Mouse (Mus musculus) forebrain, embryonic 10.5 days (tissue): ENCODE measurements at regions not wholly inside any gene's neighbourhood (a gene's known extent, or its start where the extent isn't known, plus 50 kb on each side); places are given as distances from the start of the nearest gene placed in this dataset.
A peak's percentile ranks its signal among the peaks of the same experiment; 100 is the strongest.

Experiments used
- DNase-seq: peaks from one replicate; pipeline ENCODE4 v3.0.0-alpha.2; 2017; ENCODE audit warnings: low spot score; ENCODE audit errors: extremely low spot score
- H3K27ac ChIP-seq: fragments of 300-500 bp; sonication (generic); 2 replicates; pipeline ENCODE4 v1.5.1; 2016; ENCODE audit warnings: mild to moderate bottlenecking
- H3K27me3 ChIP-seq: fragments of 300-500 bp; sonication (generic); 2 replicates; pipeline ENCODE4 v1.6.1; 2016; ENCODE audit warnings: mild to moderate bottlenecking; ENCODE audit not compliant: poor library complexity, severe bottlenecking
- H3K36me3 ChIP-seq: fragments of 300-500 bp; sonication (generic); replicated peaks from 2 replicates; pipeline ENCODE4 v1.6.1; 2016; ENCODE audit warnings: mild to moderate bottlenecking, moderate library complexity
- H3K4me1 ChIP-seq: fragments of 300-500 bp; sonication (generic); 2 replicates; pipeline ENCODE4 v1.6.1; 2016
- H3K4me3 ChIP-seq: fragments of 300-500 bp; sonication (generic); 2 replicates; pipeline ENCODE4 v1.5.1; 2016; ENCODE audit warnings: mild to moderate bottlenecking, moderate library complexity
- H3K9me3 ChIP-seq: fragments of 300-500 bp; sonication (generic); 2 replicates; pipeline ENCODE4 v1.6.1; 2016; ENCODE audit warnings: mild to moderate bottlenecking, moderate library complexity
- WGBS: fragments of 180-500 bp; shearing (Covaris S2); methylation state at CpG from one replicate; pipeline ENCODE4 v1.1.7; 2016; 5-methylcytosine and 5-hydroxymethylcytosine counted together

- WGBS = 89% methylated on average over 3 of the region's 3 CpGs
Observed at GRCm38 (mm10) chr17:9948985-9949667, 279.6 kb upstream of the Pabpc6 start.

GRCm38 (mm10) chr17:9947609-9948008 lies 278.1 kb upstream of the Pabpc6 start:
- DNase-seq = no peak
- peaks cover 6% of the 10 kb centered on the region for H3K4me1 ChIP-seq
- WGBS = 87% methylated on average over 7 of the region's 7 CpGs
- no peaks in the 10 kb centered on the region for H3K9me3 ChIP-seq
- no peak overlapping the region for H3K4me3 ChIP-seq
- no peaks in the 10 kb centered on the region for H3K36me3 ChIP-seq
- no peaks in the 10 kb centered on the region for H3K27me3 ChIP-seq
- H3K27ac ChIP-seq = no peak overlapping the region

More at GRCm38 (mm10) chr17:9948985-9949667, 279.6 kb upstream of the Pabpc6 start:
- peaks cover 6% of the 10 kb centered on the region for H3K4me1 ChIP-seq
- H3K27me3 ChIP-seq = no peaks in the 10 kb centered on the region
- H3K27ac ChIP-seq = no peak overlapping the region
- H3K9me3 ChIP-seq = no peaks in the 10 kb centered on the region
- H3K36me3 ChIP-seq = no peaks in the 10 kb centered on the region
- H3K4me3 ChIP-seq = no peak overlapping the region
- no peak for DNase-seq

DNA sequence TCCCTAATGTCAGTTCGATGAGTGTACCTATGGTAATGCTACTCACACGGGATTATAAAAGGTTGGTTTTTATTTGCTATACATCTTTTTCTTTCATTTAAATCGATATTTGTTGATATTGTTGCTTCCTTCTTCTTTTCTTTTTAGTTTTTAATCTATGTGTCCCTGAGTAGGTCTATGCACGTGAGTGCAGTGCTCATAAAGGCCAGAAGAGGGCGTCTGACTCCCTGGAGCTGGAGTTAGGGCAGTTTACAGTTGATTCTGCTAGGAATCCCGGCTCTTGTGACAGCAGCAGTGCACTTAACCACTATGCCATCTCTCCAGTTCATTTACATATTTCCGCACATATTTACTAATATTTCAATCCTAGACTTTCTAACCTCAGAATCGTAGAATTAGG lies 275.0 kb upstream of the Pabpc6 start:
- H3K27me3 ChIP-seq = no peaks in the 10 kb centered on the region

GRCm38 (mm10) chr17:9942171-9942570 lies 272.7 kb upstream of the Pabpc6 start:
- Histone ChIP-seq H3K4me1 (peaks cover 9% of the 10 kb centered on the region), H3K27ac (no peak overlapping the region), H3K27me3 (no peaks in the 10 kb centered on the region), H3K36me3 (no peaks in the 10 kb centered on the region), H3K9me3 (peaks cover 4% of the 10 kb centered on the region; the same call in 1 of the 2 replicates), H3K4me3 (no peak overlapping the region)
- no peak for DNase-seq
- 94% methylated on average over 4 of the region's 4 CpGs for WGBS

More for the DNA sequence above, 275.0 kb upstream of the Pabpc6 start:
- no peak overlapping the region for H3K27ac ChIP-seq
- H3K9me3 ChIP-seq = peaks cover 4% of the 10 kb centered on the region; the same call in 1 of the 2 replicates
- WGBS = 87% methylated on average over 8 of the region's 8 CpGs
- no peak overlapping the region for H3K4me3 ChIP-seq
- H3K36me3 ChIP-seq = no peaks in the 10 kb centered on the region
- H3K4me1 ChIP-seq = peaks cover under 1% of the 10 kb centered on the region
- no peak for DNase-seq

- Histone ChIP-seq H3K27ac (no peak overlapping the region), H3K9me3 (peaks cover 4% of the 10 kb centered on the region; the same call in 1 of the 2 replicates), H3K36me3 (no peaks in the 10 kb centered on the region), H3K4me1 (peaks cover 9% of the 10 kb centered on the region), H3K27me3 (no peaks in the 10 kb centered on the region), H3K4me3 (no peak overlapping the region)
- whole genome bisulfite sequencing = 89% methylated on average over 6 of the region's 6 CpGs
- DNase-seq = no peak
Observed at GRCm38 (mm10) chr17:9939576-9939975, 270.1 kb upstream of the Pabpc6 start.

- Histone ChIP-seq H3K36me3 (no peaks in the 10 kb centered on the region), H3K9me3 (peaks cover 4% of the 10 kb centered on the region; the same call in 1 of the 2 replicates), H3K4me3 (no peak overlapping the region), H3K27ac (no peak overlapping the region), H3K27me3 (no peaks in the 10 kb centered on the region), H3K4me1 (peaks cover 9% of the 10 kb centered on the region)
- no peak for DNase-seq
- 83% methylated on average over 10 of the region's 10 CpGs for WGBS
Observed at GRCm38 (mm10) chr17:9938426-9938825, 268.9 kb upstream of the Pabpc6 start.

- H3K27ac ChIP-seq = no peak overlapping the region
- peaks cover 9% of the 10 kb centered on the region for H3K4me1 ChIP-seq
- no peak for DNase-seq
- no peaks in the 10 kb centered on the region for H3K27me3 ChIP-seq
- no peak overlapping the region for H3K4me3 ChIP-seq
- H3K36me3 ChIP-seq = no peaks in the 10 kb centered on the region
- H3K9me3 ChIP-seq = peaks cover 4% of the 10 kb centered on the region; the same call in 1 of the 2 replicates
- WGBS = 87% methylated on average over 5 of the region's 5 CpGs
Observed at GRCm38 (mm10) chr17:9937211-9937610, 267.7 kb upstream of the Pabpc6 start.

- DNase-seq = no peak
- Histone ChIP-seq H3K9me3 (no peaks in the 10 kb centered on the region), H3K27ac (no peak overlapping the region), H3K4me1 (peaks cover 32% of the 10 kb centered on the region), H3K36me3 (no peaks in the 10 kb centered on the region), H3K4me3 (no peak overlapping the region), H3K27me3 (no peaks in the 10 kb centered on the region)
- 90% methylated on average over 8 of the region's 8 CpGs for WGBS
Observed at GRCm38 (mm10) chr17:9932186-9932585, 262.7 kb upstream of the Pabpc6 start.

DNA sequence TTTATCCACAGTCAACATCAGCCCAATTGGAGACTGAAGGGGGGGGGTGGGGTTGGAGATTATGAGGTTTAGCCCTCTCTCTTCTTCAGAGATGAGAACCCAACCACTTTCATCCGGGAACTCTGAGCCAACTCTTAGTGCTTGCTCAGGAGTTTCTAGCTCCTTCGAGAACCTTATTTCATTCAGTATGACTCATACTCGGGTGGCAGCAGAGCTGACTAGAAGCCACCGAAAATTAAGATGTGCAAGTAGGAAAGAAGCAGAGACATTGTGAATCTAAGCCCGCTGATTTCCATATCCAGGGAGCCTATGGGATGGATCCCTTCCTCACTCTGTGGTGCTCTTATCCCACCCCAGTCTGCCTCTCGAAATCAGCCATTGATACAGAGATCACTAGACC lies 262.0 kb upstream of the Pabpc6 start:
- WGBS = 90% methylated on average over 6 of the region's 6 CpGs
- no peaks in the 10 kb centered on the region for H3K27me3 ChIP-seq
- H3K36me3 ChIP-seq = no peaks in the 10 kb centered on the region
- H3K4me1 ChIP-seq = peaks cover 33% of the 10 kb centered on the region
- H3K27ac ChIP-seq = no peak overlapping the region
- no peaks in the 10 kb centered on the region for H3K9me3 ChIP-seq
- no peak overlapping the region for H3K4me3 ChIP-seq
- no peak for DNase-seq

DNA sequence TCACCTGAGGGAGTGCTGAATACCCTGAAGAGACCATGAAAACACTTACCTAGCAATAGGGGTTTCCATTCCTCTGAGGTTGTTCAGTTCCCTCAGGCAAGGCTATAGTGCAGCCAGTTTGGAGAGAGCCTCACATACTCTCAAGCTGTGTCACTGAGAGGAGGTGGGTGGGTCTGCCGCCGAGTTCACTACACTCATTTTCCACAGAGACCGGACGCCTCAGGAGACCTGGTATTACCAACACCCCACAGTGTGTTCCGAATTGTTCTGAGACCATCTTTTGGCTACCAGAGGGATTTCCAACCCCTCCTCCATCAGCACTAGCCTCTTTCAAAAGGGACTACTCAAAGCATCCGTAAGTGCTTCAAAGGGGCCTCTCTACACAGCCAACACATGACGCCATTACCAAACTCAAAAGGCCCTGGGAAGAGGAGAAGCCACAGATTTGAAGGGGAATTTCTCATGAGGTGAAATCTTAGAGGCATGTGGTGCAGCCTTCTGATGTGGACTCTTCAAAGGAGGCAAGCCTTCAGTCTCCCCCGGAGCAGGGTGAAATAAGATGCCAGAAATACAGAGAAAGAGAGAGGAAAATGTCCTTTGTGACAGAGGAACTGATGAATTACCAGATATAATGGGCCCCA lies 260.1 kb upstream of the Pabpc6 start:
- Histone ChIP-seq H3K4me1 (peaks cover 37% of the 10 kb centered on the region), H3K27ac (peak overlapping the region; percentile 53), H3K4me3 (no peak overlapping the region), H3K27me3 (no peaks in the 10 kb centered on the region), H3K36me3 (no peaks in the 10 kb centered on the region), H3K9me3 (no peaks in the 10 kb centered on the region)
- DNase-seq = no peak
- WGBS = 59% methylated on average over 8 of the region's 8 CpGs

DNA sequence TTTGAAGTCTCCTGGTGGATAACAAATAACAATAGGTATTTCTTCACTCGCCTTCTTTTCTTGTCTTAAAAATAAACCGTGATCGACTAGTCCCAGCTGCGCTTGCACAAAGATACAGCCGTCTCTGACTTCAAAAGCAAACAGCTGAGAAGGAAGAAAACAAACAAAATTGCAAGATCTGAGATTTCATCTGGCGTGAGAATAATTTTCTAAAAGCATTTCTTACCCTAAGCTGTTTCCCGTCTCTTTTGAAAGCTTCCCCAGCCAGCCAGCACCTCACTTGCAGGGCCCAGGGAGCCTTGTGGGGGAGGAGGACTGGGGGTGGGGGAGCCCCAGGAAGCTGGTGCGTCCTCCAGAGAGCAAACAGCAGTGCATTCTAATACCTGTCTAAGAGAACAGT lies 258.2 kb upstream of the Pabpc6 start:
- H3K4me1 ChIP-seq = peaks cover 37% of the 10 kb centered on the region
- H3K27me3 ChIP-seq = no peaks in the 10 kb centered on the region
- peak overlapping the region; percentile 56; the same call in 1 of the 2 replicates for H3K27ac ChIP-seq
- H3K4me3 ChIP-seq = no peak overlapping the region
- 72% methylated on average over 8 of the region's 8 CpGs for WGBS
- no peak for DNase-seq
- no peaks in the 10 kb centered on the region for H3K9me3 ChIP-seq
- H3K36me3 ChIP-seq = no peaks in the 10 kb centered on the region

GRCm38 (mm10) chr17:9926308-9926707 lies 256.8 kb upstream of the Pabpc6 start:
- no peak overlapping the region for H3K4me3 ChIP-seq
- WGBS = 79% methylated on average over 4 of the region's 4 CpGs
- DNase-seq = no peak
- H3K36me3 ChIP-seq = no peaks in the 10 kb centered on the region
- H3K9me3 ChIP-seq = no peaks in the 10 kb centered on the region
- peak overlapping the region; percentile 26; the same call in 1 of the 2 replicates for H3K27ac ChIP-seq
- peaks cover 37% of the 10 kb centered on the region for H3K4me1 ChIP-seq
- H3K27me3 ChIP-seq = no peaks in the 10 kb centered on the region

GRCm38 (mm10) chr17:9921326-9921725 lies 251.8 kb upstream of the Pabpc6 start:
- H3K4me1 ChIP-seq = peaks cover 8% of the 10 kb centered on the region
- no peaks in the 10 kb centered on the region for H3K36me3 ChIP-seq
- no peak for DNase-seq
- H3K4me3 ChIP-seq = no peak overlapping the region
- H3K27me3 ChIP-seq = no peaks in the 10 kb centered on the region
- no peak overlapping the region for H3K27ac ChIP-seq
- WGBS = 95% methylated on average over 2 of the region's 2 CpGs
- 0 out of 2 replicates have a peak, but pooled peaks cover 7% of the 10 kb centered on the region for H3K9me3 ChIP-seq
